Mouse (Mus musculus): ENCODE results near the gene Tns1. TPM values are rescaled to one million over a fixed set of nuclear protein-coding genes. Genes with fewer than 3 reads are reported as not detected.

Tns1 gene
- 7.4 TPM for polyA plus RNA-seq (2014; fragmentation: Illumina TruSeq; extraction: RNeasy Lipid Tissue Mini Kit (QIAGEN cat#74804); ENCODE audit: low read depth, low replicate concordance)

DNA sequence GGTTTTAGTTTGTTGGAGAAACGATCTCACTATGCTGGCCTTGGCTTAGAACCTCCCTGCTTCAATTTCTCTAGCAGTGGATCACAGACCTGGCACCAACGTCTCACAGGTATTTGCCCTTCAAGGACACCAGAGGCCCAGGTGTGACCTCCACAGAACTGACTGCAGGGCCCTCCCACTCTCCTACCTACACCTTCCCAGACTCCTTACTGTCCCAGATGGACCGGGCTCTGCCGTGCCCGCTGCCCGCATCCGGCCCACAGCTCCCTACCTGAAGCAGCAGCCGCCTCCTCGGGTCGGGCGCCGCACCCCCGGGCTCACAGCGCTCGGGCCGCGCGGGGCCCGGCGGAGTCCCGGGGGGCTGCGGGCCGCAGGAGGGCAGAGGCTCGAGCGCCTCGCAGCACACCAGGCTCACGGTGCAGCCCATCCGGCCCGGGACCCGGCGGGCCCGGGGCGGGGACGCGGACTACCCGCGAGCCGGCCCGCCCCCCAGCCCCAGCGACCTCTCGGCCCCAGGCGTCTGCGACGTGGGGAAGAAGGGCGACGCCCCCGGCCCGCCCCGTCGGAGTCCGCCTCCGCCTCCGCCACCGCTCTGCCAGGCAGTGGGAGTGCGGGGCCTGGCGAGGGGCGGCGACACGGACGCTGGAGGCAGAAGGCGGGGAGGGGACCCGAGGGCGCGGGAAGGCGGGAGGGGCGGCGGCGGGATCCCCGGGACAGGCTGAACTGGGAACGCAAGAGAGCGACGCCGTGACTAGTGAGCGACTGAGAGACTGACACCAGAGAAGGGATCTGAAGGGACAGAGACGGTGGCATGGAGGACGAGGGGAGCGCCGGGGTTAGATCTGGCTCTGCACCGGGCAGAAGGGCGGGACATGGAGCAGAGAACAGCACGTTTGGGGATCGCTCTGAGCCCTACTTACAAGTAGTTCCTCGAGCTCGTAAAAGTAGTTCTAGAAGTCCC lies at the start of gene Tns1:
TSS of gene Tns1 (minus strand) at position 429 of the 961 bp plus-strand sequence.

DNA sequence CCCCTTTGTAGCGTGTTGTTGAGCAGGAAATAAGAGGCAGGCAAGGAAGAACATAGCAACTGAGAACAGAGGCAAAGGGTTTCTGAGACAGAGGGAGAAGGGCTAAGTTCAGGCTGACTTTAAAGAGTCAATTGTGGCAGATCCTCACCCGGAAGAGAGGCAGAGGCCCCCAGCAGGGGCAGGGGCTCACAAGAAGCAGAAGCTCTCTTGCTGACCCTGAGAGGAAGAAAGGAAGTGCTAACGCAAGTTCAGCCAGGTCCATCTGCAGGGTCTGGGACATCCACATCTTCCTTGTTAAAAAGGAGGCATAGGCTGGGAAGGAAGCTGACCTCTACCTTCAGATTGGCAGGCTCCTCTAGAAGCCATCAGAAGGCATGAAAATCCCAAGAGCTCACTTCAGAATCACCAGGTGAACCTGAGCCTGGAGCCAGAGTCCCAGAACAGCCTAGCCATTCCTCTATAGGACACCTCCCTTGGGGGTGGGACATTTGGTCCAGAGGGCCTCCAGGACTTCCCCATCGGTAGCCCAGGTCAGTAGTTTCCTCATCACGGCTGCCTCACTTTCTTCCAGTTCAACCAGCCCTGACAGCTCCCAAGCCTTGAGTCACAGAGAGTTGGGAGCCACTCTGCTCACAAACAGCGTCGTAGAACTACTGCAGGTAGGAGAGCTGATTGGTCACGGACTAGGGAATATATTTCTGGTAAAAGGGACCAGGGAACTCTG lies 29.4 kb upstream of the Tns1 start, which contains the start of gene Cxcr2:
TSS of gene Cxcr2 (plus strand) at position 529 of the 724 bp plus-strand sequence.

DNA sequence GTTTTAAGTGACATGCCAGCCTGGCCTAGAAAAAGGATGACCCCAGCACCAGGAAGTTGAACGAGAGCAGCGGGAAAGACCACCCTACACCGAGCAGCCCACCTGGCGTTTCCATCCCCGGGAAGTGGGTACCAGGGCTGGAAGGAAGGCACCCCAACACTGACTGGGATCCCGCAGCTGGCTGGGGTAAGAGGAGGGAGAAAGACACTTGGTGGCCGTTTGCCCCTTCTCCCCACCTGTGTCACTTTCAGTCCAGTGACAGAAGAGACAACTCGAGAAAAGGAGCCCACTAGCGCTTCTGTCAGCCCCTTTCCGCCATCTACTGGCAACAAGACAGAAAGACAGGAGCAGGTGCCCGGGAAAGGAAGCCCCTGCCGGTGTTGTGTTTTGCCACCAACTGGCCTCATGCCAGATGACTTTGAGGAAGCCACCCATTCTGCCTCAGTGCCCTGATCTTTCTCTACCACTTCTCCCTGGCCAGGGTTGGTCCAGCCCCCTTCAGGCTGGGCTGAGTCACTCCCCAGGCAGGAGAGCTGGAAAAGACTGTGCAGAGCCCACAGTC lies 823 bp upstream of the Tns1 start, which contains the start of gene Rufy4:
TSS of gene Rufy4 (plus strand) at position 551 of the 562 bp plus-strand sequence.

Other genes with a start within 250 kb of the Tns1 start
- not detected for gene Rufy4, start 1.1 kb upstream of the Tns1 start, polyA plus RNA-seq (2014; fragmentation: Illumina TruSeq; extraction: RNeasy Lipid Tissue Mini Kit (QIAGEN cat#74804); ENCODE audit: low read depth, low replicate concordance)
- not detected for gene Cxcr2, start 29.5 kb upstream of the Tns1 start, polyA plus RNA-seq (2014; fragmentation: Illumina TruSeq; extraction: RNeasy Lipid Tissue Mini Kit (QIAGEN cat#74804); ENCODE audit: low read depth, low replicate concordance)
- gene Cxcr1, start 70.2 kb upstream of the Tns1 start, polyA plus RNA-seq (2014; fragmentation: Illumina TruSeq; extraction: RNeasy Lipid Tissue Mini Kit (QIAGEN cat#74804); ENCODE audit: low read depth, low replicate concordance): not detected
- gene Arpc2, start 111.6 kb upstream of the Tns1 start, polyA plus RNA-seq (2014; fragmentation: Illumina TruSeq; extraction: RNeasy Lipid Tissue Mini Kit (QIAGEN cat#74804); ENCODE audit: low read depth, low replicate concordance): 208 TPM
- not detected for gene Gpbar1, start 154.1 kb upstream of the Tns1 start, polyA plus RNA-seq (2014; fragmentation: Illumina TruSeq; extraction: RNeasy Lipid Tissue Mini Kit (QIAGEN cat#74804); ENCODE audit: low read depth, low replicate concordance)
- gene Aamp, start 160.3 kb upstream of the Tns1 start, polyA plus RNA-seq (2014; fragmentation: Illumina TruSeq; extraction: RNeasy Lipid Tissue Mini Kit (QIAGEN cat#74804); ENCODE audit: low read depth, low replicate concordance): 7.8 TPM
- gene Pnkd, start 160.5 kb upstream of the Tns1 start, polyA plus RNA-seq (2014; fragmentation: Illumina TruSeq; extraction: RNeasy Lipid Tissue Mini Kit (QIAGEN cat#74804); ENCODE audit: low read depth, low replicate concordance): 11.1 TPM
- 21.5 TPM for gene Tmbim1, start 181.2 kb upstream of the Tns1 start, polyA plus RNA-seq (2014; fragmentation: Illumina TruSeq; extraction: RNeasy Lipid Tissue Mini Kit (QIAGEN cat#74804); ENCODE audit: low read depth, low replicate concordance)
- gene Catip, start 237.7 kb upstream of the Tns1 start, polyA plus RNA-seq (2014; fragmentation: Illumina TruSeq; extraction: RNeasy Lipid Tissue Mini Kit (QIAGEN cat#74804); ENCODE audit: low read depth, low replicate concordance): not detected

All from liver, adult 10 weeks (tissue).